Comparison of ENCODE assay signal across 8 mouse cellular contexts in the genomic region with DNA sequence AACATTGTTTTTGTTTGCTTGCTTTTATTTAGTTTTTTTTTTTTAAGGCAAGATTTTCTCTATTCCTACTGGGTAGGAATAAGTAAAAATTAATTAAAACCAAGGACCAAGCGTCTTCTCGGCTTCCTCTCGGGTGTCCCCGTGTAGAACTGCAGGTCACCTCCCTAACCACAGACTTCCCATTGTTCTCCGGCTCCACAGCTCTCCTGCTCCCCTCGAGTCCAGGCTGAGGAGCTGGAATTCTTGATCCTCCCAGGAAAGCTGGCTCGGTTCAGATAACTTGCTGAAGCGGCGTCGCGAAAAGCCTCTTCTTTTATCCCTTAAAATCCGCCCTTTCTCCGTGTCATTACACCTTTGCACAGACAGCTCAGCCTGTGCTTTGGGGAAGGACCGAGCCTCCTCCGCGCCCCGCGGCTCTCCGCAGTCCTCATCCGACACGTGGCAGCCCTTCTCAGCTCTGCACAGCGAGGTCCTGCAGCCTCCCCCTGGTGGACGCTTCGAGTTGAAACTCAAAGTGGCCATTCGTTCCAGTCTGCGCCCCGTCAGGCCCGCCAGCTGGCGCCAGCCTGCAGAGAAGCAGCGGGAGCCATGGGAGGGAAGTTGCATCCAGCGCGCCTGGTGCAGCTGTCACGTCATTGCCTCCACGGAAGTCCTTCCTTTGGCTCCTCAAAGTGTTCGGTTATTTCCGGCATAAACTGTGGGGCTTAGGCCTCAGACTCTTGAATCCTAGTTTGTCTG. TPM values are rescaled to one million over a fixed set of nuclear protein-coding genes. Genes with fewer than 3 reads are reported as not detected.
A peak's percentile ranks its signal among the peaks of the same experiment; 100 is the strongest.
DNase-seq lines count a peak whose midpoint lies in the region; ATAC-seq lines count a peak whose summit lies in the region.

No protein-coding gene starts in this region.

- no peaks in the 10 kb centered on the region for H3K36me3 ChIP-seq in hindbrain, embryonic 16.5 days (ENCODE audit: control insufficient read depth, insufficient read depth, low read length)
- no peaks in the 10 kb centered on the region for H3K36me3 ChIP-seq in macrophage (ENCODE audit: inconsistent target)

- no peaks in the 10 kb centered on the region for H3K79me2 ChIP-seq in macrophage (ENCODE audit: inconsistent target)

- WGBS in hindbrain, embryonic 16.5 days: under 1% methylated on average over 36 of the region's 36 CpGs
- 2% methylated on average over 36 of the region's 36 CpGs for WGBS in macrophage (ENCODE audit: missing documents)

- H3K4me3 ChIP-seq in hindbrain, embryonic 16.5 days (ENCODE audit: low read length): peak overlapping the region; percentile 41
- peak overlapping the region; percentile 19; the same call in 1 of the 2 replicates for H3K4me3 ChIP-seq in macrophage (ENCODE audit: inconsistent target)

- peak overlapping the region; percentile 73 for H3K9ac ChIP-seq in hindbrain, embryonic 16.5 days (ENCODE audit: low read depth, low read length)

- peaks cover 17% of the 10 kb centered on the region for H3K4me1 ChIP-seq in hindbrain, embryonic 16.5 days (ENCODE audit: control insufficient read depth, insufficient read depth, low read depth, low read length)

- ATAC-seq in hindbrain, embryonic 16.5 days: peak; percentile 98

- peak; percentile 84 for DNase-seq in T-cell, adult 2 months (ENCODE audit: low spot score)
- peak; percentile 88 to 92 for DNase-seq in cerebellum, postnatal 36 days
- DNase-seq in frontal cortex, postnatal 36 days (ENCODE audit: low spot score in 2 of 2): peak; percentile 81 to 88
- peak; percentile 81 to 88 for DNase-seq in left cerebral cortex, adult 18-20 months (ENCODE audit: low spot score in 2 of 2)
- peak; percentile 90 for DNase-seq in right cerebral cortex, adult 18-20 months
- peak; percentile 60 for DNase-seq in urinary bladder, postnatal 10 days (ENCODE audit: low spot score)

- H3K27me3 ChIP-seq in hindbrain, embryonic 16.5 days (replicated peaks; ENCODE audit: control insufficient read depth, insufficient read depth, low read length): no peaks in the 10 kb centered on the region

- peak overlapping the region; percentile 94 for H3K27ac ChIP-seq in hindbrain, embryonic 16.5 days (ENCODE audit: low read depth, low read length)
- peak overlapping the region; percentile 41 for H3K27ac ChIP-seq in macrophage

- H3K4me2 ChIP-seq in hindbrain, embryonic 16.5 days (ENCODE audit: low read length): peak overlapping the region; percentile 82

- H3K9me3 ChIP-seq in hindbrain, embryonic 16.5 days (ENCODE audit: control insufficient read depth, low read length): no peaks in the 10 kb centered on the region

RNA-seq across cellular contexts. Expression of a gene that starts 9.6 kb away (rescaled TPM):
- polyA plus RNA-seq in hindbrain, embryonic 16.5 days (2015; fragmentation: Nextera tagmentation; extraction: Ambion mirVana): not detected in 2 replicates
- total RNA-seq in left cerebral cortex, adult 18-20 months (2021): not detected
- not detected for total RNA-seq in macrophage (2018; cell fraction: chromatin; rRNA removed)
- not detected for total RNA-seq in macrophage (2018; cell fraction: cytosol; rRNA removed)
- total RNA-seq in macrophage (2018; cell fraction: nucleus; rRNA removed): not detected
- polyA plus RNA-seq in macrophage (2018): not detected in 3 replicates

RNA-seq across cellular contexts. Expression of a gene that starts 18.6 kb away (rescaled TPM):
- 47.4 and 58.6 TPM in 2 replicates for polyA plus RNA-seq in hindbrain, embryonic 16.5 days (2015; fragmentation: Nextera tagmentation; extraction: Ambion mirVana)
- 100 to 1,000 TPM; 101 to 106 TPM for total RNA-seq in left cerebral cortex, adult 18-20 months (2021)
- 100 to 1,000 TPM in 19 of 26 experiments, 10 to 100 TPM in 7; 32.8 to 167 (median 111) TPM for total RNA-seq in macrophage (2018; cell fraction: chromatin; rRNA removed)
- total RNA-seq in macrophage (2018; cell fraction: cytosol; rRNA removed): 10 to 100 TPM; 37.3 to 80.5 (median 59.6) TPM
- 100 to 1,000 TPM in 5 of 26 experiments, 10 to 100 TPM in 21; 31.7 to 132 (median 76.9) TPM for total RNA-seq in macrophage (2018; cell fraction: nucleus; rRNA removed)
- 39.6 to 66.9 TPM (median 45.8 TPM) in 3 replicates for polyA plus RNA-seq in macrophage (2018)

RNA-seq across cellular contexts. Expression of a gene that starts 32.0 kb away (rescaled TPM):
- 0.45 TPM in 1 of 2 replicates, not detected in the other for polyA plus RNA-seq in hindbrain, embryonic 16.5 days (2015; fragmentation: Nextera tagmentation; extraction: Ambion mirVana)
- not detected for total RNA-seq in left cerebral cortex, adult 18-20 months (2021)
- total RNA-seq in macrophage (2018; cell fraction: chromatin; rRNA removed): not detected
- not detected for total RNA-seq in macrophage (2018; cell fraction: cytosol; rRNA removed)
- not detected for total RNA-seq in macrophage (2018; cell fraction: nucleus; rRNA removed)
- not detected in 3 replicates for polyA plus RNA-seq in macrophage (2018)

RNA-seq across cellular contexts. Expression of a gene that starts 39.9 kb away (rescaled TPM):
- polyA plus RNA-seq in hindbrain, embryonic 16.5 days (2015; fragmentation: Nextera tagmentation; extraction: Ambion mirVana): 7.7 and 9.1 TPM in 2 replicates
- total RNA-seq in left cerebral cortex, adult 18-20 months (2021): 1 to 10 TPM; 7.0 to 9.3 TPM
- 10 to 100 TPM in 2 of 26 experiments, 1 to 10 TPM in 24; 3.4 to 13.4 (median 6.9) TPM for total RNA-seq in macrophage (2018; cell fraction: chromatin; rRNA removed)
- 10 to 100 TPM in 8 of 26 experiments, 1 to 10 TPM in 18; 5.7 to 11.8 (median 9.3) TPM for total RNA-seq in macrophage (2018; cell fraction: cytosol; rRNA removed)
- 1 to 10 TPM; 3.7 to 9.8 (median 6.0) TPM for total RNA-seq in macrophage (2018; cell fraction: nucleus; rRNA removed)
- 7.8 to 9.7 TPM (median 8.5 TPM) in 3 replicates for polyA plus RNA-seq in macrophage (2018)

RNA-seq across cellular contexts. Expression of a gene that starts 39.9 kb away (rescaled TPM):
- polyA plus RNA-seq in hindbrain, embryonic 16.5 days (2015; fragmentation: Nextera tagmentation; extraction: Ambion mirVana): 42.2 TPM in 2 replicates
- 10 to 100 TPM; 16.4 to 16.7 TPM for total RNA-seq in left cerebral cortex, adult 18-20 months (2021)
- 10 to 100 TPM in 22 of 26 experiments, 1 to 10 TPM in 4; 4.2 to 39.3 (median 18.9) TPM for total RNA-seq in macrophage (2018; cell fraction: chromatin; rRNA removed)
- total RNA-seq in macrophage (2018; cell fraction: cytosol; rRNA removed): 10 to 100 TPM; 12.3 to 24.9 (median 20.6) TPM
- 10 to 100 TPM in 20 of 26 experiments, 1 to 10 TPM in 6; 7.8 to 30.6 (median 13.4) TPM for total RNA-seq in macrophage (2018; cell fraction: nucleus; rRNA removed)
- 14.7 to 24.7 TPM (median 16.3 TPM) in 3 replicates for polyA plus RNA-seq in macrophage (2018)

Comparison
In these comparisons a context has a peak if more than half of its experiments do, and no peak if none do; other contexts are left out.
1. Peak in every context shown above with its lines: DNase-seq, ATAC-seq, H3K4me3 ChIP-seq and H3K27ac ChIP-seq.